Mouse (Mus musculus) limb, embryonic 14.5 days (tissue): ENCODE data around the gene Rarb. TPM values are rescaled to one million over a fixed set of nuclear protein-coding genes. Genes with fewer than 3 reads are reported as not detected.

Experiments used
- ATAC-seq: fragments of 200-750 bp; cut with Nextera tagmentation; 2 replicates; pipeline ENCODE4 v1.8.0; 2017; ENCODE audit warnings: low read depth, moderate number of reproducible peaks, moderate TSS enrichment; ENCODE audit not compliant: low FRiP score
- DNase-seq: peaks from one replicate; pipeline ENCODE4 v3.0.0-alpha.2; 2015; ENCODE audit warnings: low spot score
- H3K27ac ChIP-seq: fragments of 300-500 bp; sonication (generic); replicated peaks from 2 replicates; pipeline ENCODE4 v1.5.1; 2014; ENCODE audit warnings: low read depth, mild to moderate bottlenecking, low read length, moderate library complexity, mixed read lengths
- H3K27me3 ChIP-seq: fragments of 300-500 bp; sonication (generic); 2 replicates; pipeline ENCODE4 v1.6.1; 2014; ENCODE audit warnings: low read length, mixed read lengths; ENCODE audit not compliant: control insufficient read depth, insufficient read depth
- H3K36me3 ChIP-seq: fragments of 300-500 bp; sonication (generic); 2 replicates; pipeline ENCODE4 v1.6.1; 2014; ENCODE audit warnings: mild to moderate bottlenecking, low read length, moderate library complexity, mixed read lengths; ENCODE audit not compliant: control insufficient read depth, insufficient read depth
- H3K4me1 ChIP-seq: fragments of 300-500 bp; sonication (generic); 2 replicates; pipeline ENCODE4 v1.6.1; 2014; ENCODE audit warnings: antibody characterized with exemption, low read length, mixed read lengths; ENCODE audit not compliant: control insufficient read depth, insufficient read depth
- H3K4me2 ChIP-seq: fragments of 300-500 bp; sonication (generic); replicated peaks from 2 replicates; pipeline ENCODE4 v1.6.1; 2014; ENCODE audit warnings: low read depth, mild to moderate bottlenecking, low read length, moderate library complexity; ENCODE audit not compliant: severe bottlenecking
- H3K4me3 ChIP-seq: fragments of 300-500 bp; sonication (generic); replicated peaks from 2 replicates; pipeline ENCODE4 v1.5.1; 2014; ENCODE audit warnings: low read length
- H3K9ac ChIP-seq: fragments of 300-500 bp; sonication (generic); 2 replicates; pipeline ENCODE4 v1.6.1; 2014; ENCODE audit warnings: mild to moderate bottlenecking, low read depth, low read length, moderate library complexity; ENCODE audit not compliant: severe bottlenecking
- H3K9me3 ChIP-seq: fragments of 300-500 bp; sonication (generic); 2 replicates; pipeline ENCODE4 v1.6.1; 2016; ENCODE audit warnings: low read length; ENCODE audit not compliant: control insufficient read depth
- POLR2A ChIP-seq: fragments of 200-500 bp; IDR thresholded peaks from 2 replicates; pipeline ENCODE4 v1.8.0; 2012; ENCODE audit warnings: inconsistent platforms, mild to moderate bottlenecking, moderate library complexity, borderline replicate concordance; ENCODE audit not compliant: insufficient read depth, insufficient read length; ENCODE audit errors: extremely low read depth
- WGBS: fragments of 180-500 bp; shearing (Covaris S2); extraction: QIAGEN DNeasy Blood & Tissue Kit; methylation state at CpG from one replicate; pipeline ENCODE4 v1.1.7; 2014; 5-methylcytosine and 5-hydroxymethylcytosine counted together
- polyA plus RNA-seq, 2 experiments: library from polyadenylated mRNA; depleted of rRNA in 1 of 2; stranded (reverse) in 1 of 2; unstranded in 1 of 2; fragments of >200 nt; fragmentation: Nextera tagmentation in 1 of 2; extraction: Ambion mirVana in 1 of 2; gene quantifications; 2 replicates each; pipeline versions ENCODE4 v1.2.1 to v1.2.3; 2012 to 2014

Rarb gene
- polyA plus RNA-seq (2012; rRNA removed) = 17.4 and 20.7 TPM in 2 replicates
- 14.6 and 20.6 TPM in 2 replicates for polyA plus RNA-seq (2014; fragmentation: Nextera tagmentation; extraction: Ambion mirVana)

DNA sequence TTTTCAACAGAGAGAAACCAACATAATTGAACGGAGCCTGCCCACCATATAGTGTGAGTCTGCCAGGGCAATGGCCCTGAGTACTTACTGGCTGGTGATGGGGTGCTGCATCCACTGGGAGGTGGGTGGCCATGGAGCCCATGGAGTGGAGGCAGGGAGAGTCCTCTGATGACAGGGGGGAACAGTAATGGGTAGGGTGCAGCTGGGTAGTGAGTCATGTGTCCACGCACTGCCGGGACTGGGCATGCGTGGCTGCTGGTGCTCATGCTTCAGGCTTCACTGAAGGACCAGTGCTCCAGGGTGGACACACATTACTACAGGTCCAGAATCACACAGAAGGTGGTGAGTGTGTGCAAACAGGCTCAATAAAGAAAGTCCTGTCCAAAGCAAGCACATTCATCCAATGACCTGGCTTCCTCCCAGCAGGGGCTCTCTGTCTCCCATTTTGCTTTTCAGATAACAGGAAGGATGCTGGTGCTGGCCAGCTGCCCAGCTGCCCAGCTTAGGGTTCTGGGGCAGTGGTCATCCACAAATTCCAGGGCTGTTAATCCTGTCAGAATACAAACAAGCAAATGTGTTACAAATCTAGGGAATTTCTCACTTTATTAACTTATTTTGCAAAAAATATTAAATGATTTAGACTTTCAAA lies at the start of gene Rarb:
Gene Rarb (minus strand): TSS at position 555 of the 649 bp plus-strand sequence.
- H3K27ac ChIP-seq = no peak within 1 kb of the TSS
- no peak within 1 kb of the TSS for H3K4me2 ChIP-seq
- no peaks in the 10 kb centered on the region for H3K4me1 ChIP-seq
- ATAC-seq = no peak
- TF ChIP-seq POLR2A = no peak
- H3K27me3 ChIP-seq = no peaks in the 10 kb centered on the region
- no peak for DNase-seq
- no peaks in the 10 kb centered on the region for H3K36me3 ChIP-seq
- no peak within 1 kb of the TSS for H3K4me3 ChIP-seq
- WGBS = 94% methylated on average over 4 of the region's 4 CpGs
- H3K9me3 ChIP-seq = no peaks in the 10 kb centered on the region
- no peak within 1 kb of the TSS for H3K9ac ChIP-seq

DNA sequence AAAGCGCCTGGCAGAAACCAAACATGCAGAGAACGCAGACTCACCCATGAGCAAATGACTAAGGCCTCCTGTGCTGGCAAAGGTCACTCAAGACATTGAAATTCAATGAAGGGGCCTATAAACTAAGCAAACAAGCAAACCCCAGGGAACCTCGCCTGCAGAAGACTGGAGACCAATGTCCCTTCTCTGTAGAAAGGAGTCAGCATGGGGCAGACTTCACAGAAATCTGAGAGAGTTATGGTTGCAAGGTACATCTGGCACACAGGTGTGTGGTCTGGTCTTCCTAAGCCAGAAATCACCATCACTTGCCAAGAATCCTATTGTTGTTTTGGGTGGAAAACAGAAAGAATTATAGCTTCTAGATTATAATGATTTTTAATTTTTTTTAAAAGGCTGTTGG lies 23.1 kb upstream of the Rarb start:
- H3K36me3 ChIP-seq = no peaks in the 10 kb centered on the region
- WGBS = 34% methylated on average over 3 of the region's 3 CpGs
- no peak for ATAC-seq
- H3K4me2 ChIP-seq = no peak overlapping the region
- H3K27me3 ChIP-seq = no peaks in the 10 kb centered on the region
- peaks cover 8% of the 10 kb centered on the region for H3K4me1 ChIP-seq
- H3K4me3 ChIP-seq = no peak overlapping the region
- no peaks in the 10 kb centered on the region for H3K9me3 ChIP-seq
- H3K9ac ChIP-seq = no peak overlapping the region
- TF ChIP-seq POLR2A = no peak
- no peak for DNase-seq
- H3K27ac ChIP-seq = no peak overlapping the region

DNA sequence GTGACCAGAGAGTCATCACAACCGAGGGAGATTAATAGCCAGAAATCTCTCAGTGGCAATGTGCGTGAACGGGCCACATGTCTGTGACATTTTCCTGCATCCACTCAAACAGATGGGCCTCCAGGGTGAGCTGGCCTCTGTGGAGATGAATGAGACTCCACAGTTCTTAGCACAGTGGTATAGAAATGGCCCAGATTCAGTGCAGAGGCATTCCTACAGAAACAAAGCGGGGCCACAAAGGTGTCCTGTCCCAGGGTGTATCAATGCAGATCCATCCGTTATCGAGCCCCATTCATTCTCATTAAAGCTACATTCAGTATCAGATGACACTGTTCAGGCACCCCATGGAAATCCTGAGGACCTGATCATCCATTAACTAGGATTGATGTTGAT lies 22.6 kb upstream of the Rarb start:
- ATAC-seq (no peak), DNase-seq (no peak)
- Histone ChIP-seq H3K27me3 (no peaks in the 10 kb centered on the region), H3K4me2 (no peak overlapping the region), H3K27ac (no peak overlapping the region), H3K9ac (no peak overlapping the region), H3K36me3 (no peaks in the 10 kb centered on the region), H3K4me1 (peaks cover 8% of the 10 kb centered on the region), H3K4me3 (no peak overlapping the region), H3K9me3 (no peaks in the 10 kb centered on the region)
- no peak for TF ChIP-seq POLR2A
- 42% methylated on average over 6 of the region's 6 CpGs for WGBS

DNA sequence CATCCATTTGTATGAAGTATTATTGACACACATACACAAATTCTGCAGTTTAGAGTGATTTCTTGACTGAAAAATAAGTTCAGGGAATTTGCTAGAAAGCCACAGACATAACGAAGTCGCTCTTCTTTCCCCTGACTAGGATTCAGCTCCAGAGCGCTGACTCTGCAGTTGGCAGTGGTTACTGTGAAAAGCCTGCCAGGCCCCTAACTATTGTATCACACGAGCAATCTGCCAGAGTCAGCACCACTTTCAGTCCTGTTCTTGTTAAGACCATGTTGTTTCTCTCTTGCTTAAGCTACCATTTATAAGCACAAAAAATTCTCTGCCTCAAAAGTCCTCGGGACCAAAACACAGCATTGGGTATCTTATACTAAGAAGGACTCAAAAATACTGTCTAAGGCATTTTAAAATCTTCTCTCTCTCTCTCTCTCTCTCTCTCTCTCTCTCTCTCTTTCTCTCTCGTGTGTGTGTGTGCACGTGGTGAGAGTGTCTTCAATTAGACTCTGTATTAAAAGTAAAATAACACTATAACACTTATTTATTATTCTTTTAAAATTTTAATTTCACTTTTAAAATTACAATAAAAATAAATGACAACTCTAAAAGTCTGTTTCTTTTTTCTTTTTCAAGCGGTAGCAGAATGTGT lies 22.1 kb upstream of the Rarb start:
- no peak for TF ChIP-seq POLR2A
- Histone ChIP-seq H3K27ac (no peak overlapping the region), H3K4me1 (peaks cover 8% of the 10 kb centered on the region), H3K27me3 (no peaks in the 10 kb centered on the region), H3K4me2 (no peak overlapping the region), H3K9me3 (no peaks in the 10 kb centered on the region), H3K36me3 (no peaks in the 10 kb centered on the region), H3K4me3 (no peak overlapping the region), H3K9ac (no peak overlapping the region)
- DNase-seq (peak; percentile 67), ATAC-seq (peak; percentile 44; the same call in 1 of the 2 replicates)
- 43% methylated on average over 8 of the region's 8 CpGs for WGBS

DNA sequence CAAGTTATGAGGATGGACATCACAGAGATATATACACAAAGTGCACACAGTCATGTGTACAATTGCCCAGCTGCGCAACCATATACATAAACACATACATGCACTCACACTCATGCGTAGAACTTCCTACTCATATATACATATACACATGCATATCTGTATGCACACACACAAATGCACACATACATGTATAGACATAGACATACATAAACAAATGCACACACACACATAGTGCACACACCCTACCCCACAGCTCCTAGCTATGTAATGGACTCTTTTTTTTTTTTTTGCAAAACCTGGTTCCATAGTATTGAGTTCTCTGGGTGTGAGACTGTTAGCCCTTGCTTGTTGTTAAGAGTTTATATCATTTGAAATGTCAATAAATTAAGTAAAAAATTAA lies 21.2 kb upstream of the Rarb start:
- 93% methylated on average over 2 of the region's 2 CpGs for WGBS
- TF ChIP-seq POLR2A = no peak
- no peaks in the 10 kb centered on the region for H3K9me3 ChIP-seq
- peaks cover 8% of the 10 kb centered on the region for H3K4me1 ChIP-seq
- H3K9ac ChIP-seq = no peak overlapping the region
- no peak overlapping the region for H3K4me3 ChIP-seq
- H3K27me3 ChIP-seq = no peaks in the 10 kb centered on the region
- ATAC-seq (no peak), DNase-seq (no peak)
- H3K4me2 ChIP-seq = no peak overlapping the region
- H3K36me3 ChIP-seq = no peaks in the 10 kb centered on the region
- H3K27ac ChIP-seq = no peak overlapping the region
